Mouse (Mus musculus) ES-Bruce4 (cell line): ENCODE measurements around the gene Mypn.

ENCODE experiments used
- CTCF ChIP-seq: IDR thresholded peaks from one replicate; pipeline ENCODE4 v1.8.1; 2011; ENCODE audit warnings: low read depth, low read length
- EP300 ChIP-seq: IDR thresholded peaks from 2 replicates; pipeline ENCODE4 v1.6.1; 2011; ENCODE audit warnings: low read depth, low read length; ENCODE audit not compliant: insufficient read depth
- POLR2A ChIP-seq: IDR thresholded peaks from one replicate; pipeline ENCODE4 v1.8.1; 2011; ENCODE audit warnings: low read length; ENCODE audit not compliant: insufficient read depth

DNA sequence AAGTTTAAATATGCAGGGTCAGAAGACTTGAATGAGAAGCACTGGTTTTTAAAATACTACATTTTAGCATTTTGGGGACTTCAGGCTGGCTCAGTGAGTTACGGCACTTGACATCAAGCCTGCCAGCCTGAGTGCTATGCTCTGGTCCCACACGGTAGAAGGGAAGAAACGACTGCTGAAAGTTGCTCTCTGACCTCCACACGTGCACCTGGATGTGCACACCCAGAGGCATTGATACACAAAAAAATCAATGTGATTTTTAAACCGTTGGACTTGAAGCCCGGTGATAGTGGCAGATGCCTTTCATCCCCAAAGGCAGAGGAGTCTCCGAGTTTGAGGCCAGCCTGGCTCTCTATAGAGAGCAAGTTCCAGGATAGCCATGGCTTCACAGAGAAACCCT lies 111.8 kb downstream of the Mypn start:
- no peak for TF ChIP-seq POLR2A
- no peak for TF ChIP-seq EP300
- TF ChIP-seq CTCF: no peak
